Mouse (Mus musculus) thymus, adult 2 months (tissue): ENCODE data around the gene Megf11.

ENCODE experiments used
- CTCF ChIP-seq: fragments of 200-500 bp; IDR thresholded peaks from 2 replicates; pipeline ENCODE4 v1.5.1; 2012; ENCODE audit warnings: mild to moderate bottlenecking, control low read depth, low read length, moderate library complexity, borderline replicate concordance; ENCODE audit not compliant: control insufficient read depth, poor library complexity, insufficient read depth; ENCODE audit errors: extremely low read depth
- POLR2A ChIP-seq: fragments of 200-500 bp; IDR thresholded peaks from 2 replicates; pipeline ENCODE4 v1.6.1; 2012; ENCODE audit warnings: mild to moderate bottlenecking, low read length, control low read depth, moderate library complexity; ENCODE audit not compliant: control insufficient read depth, poor library complexity, insufficient read depth; ENCODE audit errors: extremely low read depth

- TF ChIP-seq CTCF (no peak), POLR2A (no peak)
Observed at GRCm38 (mm10) chr9:64504456-64504855, 119.0 kb downstream of the Megf11 start.
